Mouse (Mus musculus): Measurements from ENCODE around the gene Tead1. TPM values are rescaled to one million over a fixed set of nuclear protein-coding genes. Genes with fewer than 3 reads are reported as not detected.
A peak's percentile ranks its signal among the peaks of the same experiment; 100 is the strongest.

Tead1 gene
- polyA plus RNA-seq, 1 experiment from 2014 or later, result 7.4 TPM

- H3K27ac ChIP-seq (ENCODE audit: low read depth, low read length), result no peak overlapping the region
- no peaks in the 10 kb centered on the region for H3K36me3 ChIP-seq (ENCODE audit: control insufficient read depth, insufficient read depth, low read length)
- no peak for DNase-seq (ENCODE audit: low spot score)
- H3K4me1 ChIP-seq (replicated peaks; ENCODE audit: control insufficient read depth, insufficient read depth, low read length), result peaks cover 18% of the 10 kb centered on the region
- no peak overlapping the region for H3K9ac ChIP-seq (ENCODE audit: low read depth, low read length)
- no peak overlapping the region for H3K4me3 ChIP-seq (ENCODE audit: low read depth, low read length)
- H3K4me2 ChIP-seq, result no peak overlapping the region
- H3K9me3 ChIP-seq (ENCODE audit: control insufficient read depth, low read length), result no peaks in the 10 kb centered on the region
- WGBS, result 78% methylated on average over 6 of the region's 6 CpGs
- H3K27me3 ChIP-seq (replicated peaks; ENCODE audit: control insufficient read depth, insufficient read depth, low read length), result 0 out of 2 replicates have a peak, but pooled peaks cover 5% of the 10 kb centered on the region
- no peak for ATAC-seq (replicated peaks; ENCODE audit: low FRiP score)
Observed at GRCm38 (mm10) chr7:112716701-112717100, 37.6 kb downstream of the Tead1 start.

DNA sequence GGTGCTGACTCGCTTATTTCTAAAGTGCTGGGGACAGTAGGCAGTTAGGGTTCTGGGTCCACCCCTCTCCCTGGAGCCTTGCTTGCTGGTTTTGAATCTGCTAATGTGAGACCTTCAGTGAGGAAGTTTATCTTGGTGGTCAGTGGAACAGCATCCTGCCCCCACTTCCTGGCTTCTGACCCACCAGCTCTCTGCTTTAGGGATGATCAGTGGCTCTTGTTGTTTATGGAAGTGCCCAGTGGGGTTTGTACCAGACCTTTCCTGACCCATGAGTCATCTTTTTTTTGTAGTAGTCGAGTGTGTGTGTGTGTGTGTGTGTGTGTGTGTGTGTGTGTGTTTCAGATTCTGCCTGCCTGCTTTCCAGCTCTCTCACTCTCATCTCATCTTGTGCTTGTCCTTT, 38.6 kb downstream of the Tead1 start:
- H3K9ac ChIP-seq (ENCODE audit: low read depth, low read length), result no peak overlapping the region
- H3K4me3 ChIP-seq (ENCODE audit: low read depth, low read length), result no peak overlapping the region
- DNase-seq (ENCODE audit: low spot score), result no peak
- 20% methylated on average over 2 of the region's 2 CpGs for WGBS
- H3K27me3 ChIP-seq (replicated peaks; ENCODE audit: control insufficient read depth, insufficient read depth, low read length), result 0 out of 2 replicates have a peak, but pooled peaks cover 5% of the 10 kb centered on the region
- peaks cover 28% of the 10 kb centered on the region for H3K4me1 ChIP-seq (replicated peaks; ENCODE audit: control insufficient read depth, insufficient read depth, low read length)
- no peak overlapping the region for H3K4me2 ChIP-seq
- no peaks in the 10 kb centered on the region for H3K36me3 ChIP-seq (ENCODE audit: control insufficient read depth, insufficient read depth, low read length)
- H3K9me3 ChIP-seq (ENCODE audit: control insufficient read depth, low read length), result no peaks in the 10 kb centered on the region
- no peak for ATAC-seq (replicated peaks; ENCODE audit: low FRiP score)
- H3K27ac ChIP-seq (ENCODE audit: low read depth, low read length), result no peak overlapping the region

DNA sequence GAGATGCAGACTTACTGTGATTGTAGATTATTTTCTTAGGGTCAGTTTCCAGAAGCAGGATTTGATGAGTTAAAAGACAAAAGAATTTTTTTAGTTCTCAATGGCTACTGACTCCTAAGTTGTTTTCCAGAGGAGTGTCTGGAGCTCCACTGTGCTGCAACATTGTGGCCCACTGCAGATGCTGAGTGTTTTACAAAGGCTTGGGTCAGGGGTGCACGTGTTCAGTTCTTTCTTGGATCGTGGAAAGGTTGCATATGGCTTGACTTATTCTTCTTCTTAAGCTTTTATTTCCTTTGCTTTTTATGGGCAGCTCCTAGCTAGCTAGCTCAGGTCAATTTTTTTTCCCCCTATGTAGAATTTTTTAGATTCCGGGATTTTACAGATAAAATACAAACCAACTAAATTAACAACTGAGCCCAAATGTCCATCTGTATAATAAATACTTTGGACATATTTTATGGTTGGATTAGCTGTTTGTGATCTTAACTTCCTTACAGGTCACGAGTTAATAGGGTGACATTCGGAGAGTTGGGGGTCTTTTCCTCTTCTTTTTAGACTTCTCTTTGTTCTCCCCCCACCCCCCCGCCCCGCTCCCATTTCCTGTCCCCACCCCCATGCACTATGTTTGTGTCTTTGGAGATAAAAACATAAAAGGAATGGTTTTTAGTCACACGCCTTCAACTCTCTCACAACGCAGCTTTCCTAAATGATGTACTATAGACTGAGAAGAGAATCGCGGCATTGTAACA, 40.5 kb downstream of the Tead1 start:
- ATAC-seq (replicated peaks; ENCODE audit: low FRiP score) (no peak), DNase-seq (ENCODE audit: low spot score) (no peak)
- no peaks in the 10 kb centered on the region for H3K9me3 ChIP-seq (ENCODE audit: control insufficient read depth, low read length)
- H3K36me3 ChIP-seq (ENCODE audit: control insufficient read depth, insufficient read depth, low read length), result no peaks in the 10 kb centered on the region
- H3K27me3 ChIP-seq (replicated peaks; ENCODE audit: control insufficient read depth, insufficient read depth, low read length), result 0 out of 2 replicates have a peak, but pooled peaks cover 5% of the 10 kb centered on the region
- no peak overlapping the region for H3K27ac ChIP-seq (ENCODE audit: low read depth, low read length)
- H3K4me2 ChIP-seq, result no peak overlapping the region
- peaks cover 31% of the 10 kb centered on the region for H3K4me1 ChIP-seq (replicated peaks; ENCODE audit: control insufficient read depth, insufficient read depth, low read length)
- H3K9ac ChIP-seq (ENCODE audit: low read depth, low read length), result no peak overlapping the region
- H3K4me3 ChIP-seq (ENCODE audit: low read depth, low read length), result no peak overlapping the region
- 19% methylated on average over 11 of the region's 11 CpGs for WGBS

DNA sequence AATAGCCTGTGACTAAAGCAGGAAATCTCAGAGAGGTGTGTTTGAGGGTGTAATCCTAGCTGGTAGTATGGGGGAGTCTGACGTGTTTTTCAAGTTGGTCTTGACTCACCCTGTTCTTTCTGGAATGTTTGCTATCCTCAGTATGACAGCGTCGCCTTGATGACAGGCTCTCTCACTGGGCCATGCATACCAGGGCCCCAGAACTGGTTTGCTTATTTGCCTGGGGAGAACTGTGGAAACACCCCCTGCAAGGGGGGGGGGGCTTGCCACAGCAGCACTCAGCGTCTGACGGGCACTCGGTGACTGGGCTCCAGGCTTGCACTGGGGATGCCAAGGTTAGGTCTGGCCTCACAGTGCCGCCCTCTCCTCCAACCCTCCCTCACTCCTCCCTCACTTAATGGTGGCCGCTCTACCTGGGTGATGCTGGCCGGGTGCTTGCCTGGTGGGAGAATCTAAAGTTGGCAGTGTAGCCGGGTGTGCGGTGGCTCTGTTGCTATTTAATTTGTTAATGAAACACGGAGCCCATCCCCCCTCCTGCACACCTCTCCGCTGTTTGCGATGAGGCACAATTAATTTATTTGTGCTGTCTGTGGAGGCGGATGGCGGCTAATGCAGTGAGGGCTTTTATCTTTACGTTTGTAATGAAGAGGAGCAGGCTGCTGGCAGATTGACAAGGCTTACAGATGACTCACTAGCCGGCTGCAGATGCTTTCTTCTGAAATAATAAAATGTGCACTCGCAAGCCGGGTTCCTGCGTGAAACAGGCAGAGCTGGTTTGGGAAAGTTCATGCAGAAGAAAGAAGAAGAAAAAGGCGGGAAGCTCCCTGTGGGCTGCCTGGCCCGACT, 41.2 kb downstream of the Tead1 start:
- Histone ChIP-seq H3K36me3 (ENCODE audit: control insufficient read depth, insufficient read depth, low read length) (no peaks in the 10 kb centered on the region), H3K9me3 (ENCODE audit: control insufficient read depth, low read length) (no peaks in the 10 kb centered on the region), H3K27me3 (replicated peaks; ENCODE audit: control insufficient read depth, insufficient read depth, low read length) (0 out of 2 replicates have a peak, but pooled peaks cover 5% of the 10 kb centered on the region), H3K4me1 (replicated peaks; ENCODE audit: control insufficient read depth, insufficient read depth, low read length) (peaks cover 31% of the 10 kb centered on the region), H3K9ac (ENCODE audit: low read depth, low read length) (no peak overlapping the region), H3K4me3 (ENCODE audit: low read depth, low read length) (no peak overlapping the region), H3K27ac (ENCODE audit: low read depth, low read length) (no peak overlapping the region), H3K4me2 (peak overlapping the region; percentile 38)
- WGBS, result 17% methylated on average over 23 of the region's 23 CpGs
- no peak for DNase-seq (ENCODE audit: low spot score)
- ATAC-seq (replicated peaks; ENCODE audit: low FRiP score), result no peak

DNA sequence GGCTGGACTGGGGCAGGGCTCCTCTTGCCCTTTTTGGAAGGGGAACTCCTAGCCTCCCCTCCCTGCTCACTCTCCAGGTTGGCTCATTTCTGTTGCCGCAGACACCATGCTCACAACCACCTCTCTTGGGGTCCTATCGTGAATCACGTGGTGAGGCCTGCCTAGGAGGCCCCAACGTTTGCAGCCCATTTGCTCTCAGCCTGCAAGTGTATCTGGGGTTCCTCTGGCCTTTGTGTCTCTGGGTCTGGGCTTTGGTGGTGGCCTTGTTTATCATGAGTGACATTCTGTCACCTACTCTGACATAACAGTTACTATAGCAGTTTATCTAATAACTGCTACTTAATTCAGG, 41.8 kb downstream of the Tead1 start:
- H3K9me3 ChIP-seq (ENCODE audit: control insufficient read depth, low read length), result no peaks in the 10 kb centered on the region
- peaks cover 31% of the 10 kb centered on the region for H3K4me1 ChIP-seq (replicated peaks; ENCODE audit: control insufficient read depth, insufficient read depth, low read length)
- H3K36me3 ChIP-seq (ENCODE audit: control insufficient read depth, insufficient read depth, low read length), result no peaks in the 10 kb centered on the region
- H3K27ac ChIP-seq (ENCODE audit: low read depth, low read length), result no peak overlapping the region
- DNase-seq (ENCODE audit: low spot score) (no peak), ATAC-seq (replicated peaks; ENCODE audit: low FRiP score) (no peak)
- H3K4me2 ChIP-seq, result no peak overlapping the region
- 0 out of 2 replicates have a peak, but pooled peaks cover 5% of the 10 kb centered on the region for H3K27me3 ChIP-seq (replicated peaks; ENCODE audit: control insufficient read depth, insufficient read depth, low read length)
- H3K4me3 ChIP-seq (ENCODE audit: low read depth, low read length), result no peak overlapping the region
- WGBS, result 16% methylated on average over 4 of the region's 4 CpGs
- no peak overlapping the region for H3K9ac ChIP-seq (ENCODE audit: low read depth, low read length)

- no peak overlapping the region for H3K9ac ChIP-seq (ENCODE audit: low read depth, low read length)
- DNase-seq (ENCODE audit: low spot score), result no peak
- 46% methylated on average over 4 of the region's 4 CpGs for WGBS
- H3K9me3 ChIP-seq (ENCODE audit: control insufficient read depth, low read length), result no peaks in the 10 kb centered on the region
- H3K27me3 ChIP-seq (replicated peaks; ENCODE audit: control insufficient read depth, insufficient read depth, low read length), result 0 out of 2 replicates have a peak, but pooled peaks cover 5% of the 10 kb centered on the region
- no peaks in the 10 kb centered on the region for H3K36me3 ChIP-seq (ENCODE audit: control insufficient read depth, insufficient read depth, low read length)
- no peak overlapping the region for H3K27ac ChIP-seq (ENCODE audit: low read depth, low read length)
- H3K4me3 ChIP-seq (ENCODE audit: low read depth, low read length), result no peak overlapping the region
- H3K4me1 ChIP-seq (replicated peaks; ENCODE audit: control insufficient read depth, insufficient read depth, low read length), result peaks cover 28% of the 10 kb centered on the region
- peak; percentile 65 for ATAC-seq (replicated peaks; ENCODE audit: low FRiP score)
- H3K4me2 ChIP-seq, result no peak overlapping the region
Observed at GRCm38 (mm10) chr7:112721859-112722258, 42.7 kb downstream of the Tead1 start.

DNA sequence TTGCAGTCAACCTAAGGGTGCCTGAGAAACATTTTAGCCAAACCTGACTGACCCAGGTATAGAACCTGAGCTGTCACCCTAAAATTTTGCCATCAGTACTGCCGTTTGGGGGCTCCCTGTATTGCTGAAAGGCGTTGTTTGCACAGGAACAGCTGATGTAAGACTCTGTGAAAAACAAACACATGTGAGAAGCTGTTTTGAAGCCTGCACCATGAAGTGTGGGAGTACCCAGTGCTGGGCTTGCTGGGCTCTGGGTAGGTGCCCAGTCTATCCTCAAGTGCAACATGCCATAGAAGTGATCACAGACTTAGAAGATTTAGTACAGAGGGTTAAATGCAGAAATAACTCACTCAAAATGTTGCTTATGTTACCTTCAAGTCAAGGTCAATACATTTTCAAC, 49.3 kb downstream of the Tead1 start:
- Histone ChIP-seq H3K4me3 (ENCODE audit: low read depth, low read length) (no peak overlapping the region), H3K27me3 (replicated peaks; ENCODE audit: control insufficient read depth, insufficient read depth, low read length) (no peaks in the 10 kb centered on the region), H3K27ac (ENCODE audit: low read depth, low read length) (no peak overlapping the region), H3K4me2 (no peak overlapping the region), H3K9me3 (ENCODE audit: control insufficient read depth, low read length) (no peaks in the 10 kb centered on the region), H3K9ac (ENCODE audit: low read depth, low read length) (no peak overlapping the region), H3K4me1 (replicated peaks; ENCODE audit: control insufficient read depth, insufficient read depth, low read length) (0 out of 2 replicates have a peak, but pooled peaks cover 2% of the 10 kb centered on the region), H3K36me3 (ENCODE audit: control insufficient read depth, insufficient read depth, low read length) (no peaks in the 10 kb centered on the region)
- 79% methylated on average over 2 of the region's 2 CpGs for WGBS
- ATAC-seq (replicated peaks; ENCODE audit: low FRiP score) (no peak), DNase-seq (ENCODE audit: low spot score) (no peak)

- Histone ChIP-seq H3K27me3 (replicated peaks; ENCODE audit: control insufficient read depth, insufficient read depth, low read length) (no peaks in the 10 kb centered on the region), H3K9ac (ENCODE audit: low read depth, low read length) (no peak overlapping the region), H3K4me2 (no peak overlapping the region), H3K4me3 (ENCODE audit: low read depth, low read length) (no peak overlapping the region), H3K36me3 (ENCODE audit: control insufficient read depth, insufficient read depth, low read length) (no peaks in the 10 kb centered on the region), H3K9me3 (ENCODE audit: control insufficient read depth, low read length) (no peaks in the 10 kb centered on the region), H3K4me1 (replicated peaks; ENCODE audit: control insufficient read depth, insufficient read depth, low read length) (no peaks in the 10 kb centered on the region), H3K27ac (ENCODE audit: low read depth, low read length) (no peak overlapping the region)
- ATAC-seq (replicated peaks; ENCODE audit: low FRiP score) (no peak), DNase-seq (ENCODE audit: low spot score) (no peak)
- 65% methylated on average over 5 of the region's 5 CpGs for WGBS
Observed at GRCm38 (mm10) chr7:112730209-112730608, 51.1 kb downstream of the Tead1 start.

Data from liver, embryonic 11.5 days (tissue).